Mouse (Mus musculus): ENCODE data around the gene Lss.

DNA sequence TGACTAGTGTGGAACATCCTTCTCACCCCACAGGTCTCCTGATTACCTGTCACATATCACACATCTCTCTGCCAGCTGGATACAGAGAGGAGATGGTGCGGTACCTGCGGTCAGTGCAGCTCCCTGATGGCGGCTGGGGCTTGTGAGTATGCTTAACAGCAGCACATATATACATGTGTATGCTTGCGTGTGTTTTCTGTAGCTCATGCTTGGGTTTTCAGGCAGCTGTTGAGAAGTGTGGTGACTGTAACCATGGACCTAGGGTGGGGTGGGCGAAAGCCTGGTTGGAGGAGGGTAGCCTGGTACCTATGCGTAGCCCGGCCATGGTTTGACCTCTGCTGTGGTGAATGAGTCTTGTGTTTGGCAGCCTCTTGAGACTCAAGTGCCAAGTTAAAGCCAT lies 4.1 kb downstream of the Lss start:
- TF ChIP-seq MAX (IDR thresholded peaks at IDR 0.05; ENCODE audit: low read length) (no peak), MAFK (IDR thresholded peaks at IDR 0.05; ENCODE audit: borderline replicate concordance, low read depth, low read length) (no peak), POLR2A (IDR thresholded peaks at IDR 0.05; ENCODE audit: control insufficient read depth in 1 of 2, insufficient read depth in 1 of 2, low read depth in 1 of 2, low read length in 2 of 2, poor library complexity in 1 of 2) (no peak), CTCF (IDR thresholded peaks at IDR 0.05 in 2 of 3, conservative IDR thresholded peaks at IDR 0.05 in 1 of 3; ENCODE audit: control insufficient read depth in 1 of 3, insufficient read depth in 1 of 3, low read depth in 2 of 3, low read length in 3 of 3, poor library complexity in 1 of 3, severe bottlenecking in 1 of 3) (no peak), RAD21 (IDR thresholded peaks at IDR 0.05; ENCODE audit: low read depth, low read length) (no peak), MEF2A (IDR thresholded peaks at IDR 0.05; ENCODE audit: extremely low read depth, insufficient replicate concordance, low read depth, low read length, poor library complexity, severe bottlenecking) (no peak), UBTF (IDR thresholded peaks at IDR 0.05; ENCODE audit: borderline replicate concordance, insufficient read depth, low read depth, low read length) (no peak), ZC3H11A (IDR thresholded peaks at IDR 0.05; ENCODE audit: low read depth, low read length) (no peak), E2F4 (IDR thresholded peaks at IDR 0.05; ENCODE audit: borderline replicate concordance, low read depth, low read length) (no peak), HCFC1 (IDR thresholded peaks at IDR 0.05; ENCODE audit: low read depth, low read length) (no peak), MXI1 (IDR thresholded peaks at IDR 0.05; ENCODE audit: low read depth, low read length) (no peak), EP300 (IDR thresholded peaks at IDR 0.05; ENCODE audit: low read depth in 1 of 2, low read length in 2 of 2) (no peak), BHLHE40 (IDR thresholded peaks at IDR 0.05; ENCODE audit: borderline replicate concordance, low read depth, low read length) (no peak), GATA1 (IDR thresholded peaks at IDR 0.05; ENCODE audit: low read depth, low read length) (no peak)
